Mouse (Mus musculus): ENCODE measurements around the gene Tagln2.

DNA sequence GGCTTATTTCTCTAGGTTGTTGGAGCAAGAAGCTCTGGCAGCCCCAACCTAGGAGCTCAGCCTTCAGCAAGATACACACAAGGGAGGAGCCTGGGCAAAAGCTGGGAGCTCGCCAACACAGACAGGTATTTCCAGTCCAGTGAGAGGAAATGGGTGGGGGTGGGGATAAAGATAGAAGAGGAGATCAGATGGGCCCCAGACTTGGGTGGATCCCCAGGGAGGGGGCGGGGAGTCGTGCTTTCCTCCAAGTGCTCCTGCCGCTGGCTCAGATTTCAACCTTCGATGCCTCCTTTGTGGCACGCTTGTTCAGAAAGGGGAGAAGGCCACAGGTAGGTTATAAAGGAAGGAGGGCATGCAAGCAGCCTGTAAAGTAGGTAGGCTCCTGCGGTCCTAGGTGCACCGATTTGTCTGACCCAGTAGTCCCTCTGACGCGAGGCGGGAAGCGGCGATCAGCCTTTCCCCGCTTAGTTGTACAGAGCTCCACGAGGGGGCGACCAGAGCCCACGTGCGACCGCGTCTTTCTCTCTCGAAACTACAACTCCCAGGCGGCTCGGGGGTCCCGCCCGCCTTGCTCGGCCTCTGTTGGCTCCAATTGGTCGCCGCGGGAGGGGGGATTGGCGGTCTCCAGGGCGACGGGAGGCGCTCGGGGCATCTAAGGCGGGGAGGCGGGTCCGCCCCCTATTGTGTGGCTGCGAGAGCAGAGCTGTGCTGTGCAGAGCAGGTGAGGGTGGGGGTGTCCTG lies 18.1 kb upstream of the Tagln2 start, which contains the start of gene Igsf9:
- TF ChIP-seq POLR2A (IDR thresholded peaks at IDR 0.05; ENCODE audit: borderline replicate concordance, extremely low read depth, low read depth, low read length), result no peak
- TF ChIP-seq CTCF (IDR thresholded peaks at IDR 0.05; ENCODE audit: insufficient read depth, low read length), result peak; percentile 39
